In genomic region chr3:33742138-33742537, GRCm38 (mm10) we compare ENCODE assay signal across 25 mouse cellular contexts. TPM values are rescaled to one million over a fixed set of nuclear protein-coding genes. Genes with fewer than 3 reads are reported as not detected.
DNase-seq lines count a peak whose midpoint lies in the region; ATAC-seq lines count a peak whose summit lies in the region.
"Had no signal": no experiment of that assay in that cellular context is flagged by ENCODE, and none has a peak within 500 bp of the region (broad histone marks: within the 10 kb centered on the region; RNA-seq: fewer than 3 reads in every experiment).

No protein-coding gene starts in this region.

- H3K4me3 ChIP-seq in embryonic facial prominence, embryonic 14.5 days (ENCODE audit: low read depth, low read length): no peak overlapping the region
- H3K4me3 ChIP-seq: forebrain, embryonic 12.5 days; gastrocnemius, adult 2 months; heart, embryonic 12.5 days; hindbrain, embryonic 12.5 days; liver, embryonic 15.5 days had no signal

- WGBS in embryonic facial prominence, embryonic 14.5 days: 68% methylated on average over 4 of the region's 4 CpGs

- H3K27ac ChIP-seq in embryonic facial prominence, embryonic 14.5 days (replicated peaks; ENCODE audit: low read depth, low read length): no peak overlapping the region
- H3K27ac ChIP-seq: forebrain, embryonic 12.5 days; gastrocnemius, adult 2 months; hindbrain, embryonic 12.5 days; liver, embryonic 15.5 days had no signal

- H3K9me3 ChIP-seq in embryonic facial prominence, embryonic 14.5 days (ENCODE audit: control insufficient read depth, low read length): no peaks in the 10 kb centered on the region
- H3K9me3 ChIP-seq: forebrain, embryonic 12.5 days; heart, embryonic 12.5 days; hindbrain, embryonic 12.5 days; liver, embryonic 15.5 days had no signal

- no peak overlapping the region for H3K9ac ChIP-seq in embryonic facial prominence, embryonic 14.5 days (ENCODE audit: low read depth, low read length)
- H3K9ac ChIP-seq: forebrain, embryonic 12.5 days; heart, embryonic 12.5 days; hindbrain, embryonic 12.5 days; liver, embryonic 15.5 days had no signal

- peak; percentile 53 to 65 for DNase-seq in frontal cortex, adult 2 months (ENCODE audit: extremely low spot score in 1 of 2, low spot score in 1 of 2)
- DNase-seq in frontal cortex, postnatal 10 days (ENCODE audit: low spot score in 2 of 2): no peak
- DNase-seq in 3T3-L1 (ENCODE audit: low read depth, low spot score): peak; percentile 45
- DNase-seq in embryonic facial prominence, embryonic 14.5 days (ENCODE audit: low spot score): peak; percentile 16
- peak; percentile 20 to 57 for DNase-seq in left cerebral cortex, adult 9 months (ENCODE audit: low spot score in 2 of 2)
- no peak for DNase-seq in gastrocnemius, adult 18-20 months (ENCODE audit: low spot score)
- no peak for DNase-seq in urinary bladder, postnatal 14 days (ENCODE audit: low spot score)
- DNase-seq: adrenal gland, adult 8-10 months; B cell, adult 2 months; cerebellum, adult 11-12 months; cerebellum, postnatal 25 days; embryo, embryonic 11 days; gastrocnemius, adult 2 months; heart, adult 11 months; heart, postnatal 14 days; kidney, adult 2 months; kidney, postnatal 14 days; spleen, adult 18-20 months; thymus, postnatal 36 days had no signal

- H3K4me1 ChIP-seq in embryonic facial prominence, embryonic 14.5 days (ENCODE audit: control insufficient read depth, insufficient read depth, low read length): no peaks in the 10 kb centered on the region
- H3K4me1 ChIP-seq: forebrain, embryonic 12.5 days; hindbrain, embryonic 12.5 days; liver, embryonic 15.5 days had no signal

- no peaks in the 10 kb centered on the region for H3K36me3 ChIP-seq in embryonic facial prominence, embryonic 14.5 days (ENCODE audit: control insufficient read depth, insufficient read depth, low read length)
- H3K36me3 ChIP-seq: forebrain, embryonic 12.5 days; heart, embryonic 12.5 days; hindbrain, embryonic 12.5 days; liver, embryonic 15.5 days had no signal

- ATAC-seq in embryonic facial prominence, embryonic 14.5 days (ENCODE audit: low read depth): no peak
- ATAC-seq: lung, postnatal 0 days had no signal

- H3K4me2 ChIP-seq in embryonic facial prominence, embryonic 14.5 days (ENCODE audit: low read depth, low read length): no peak overlapping the region
- H3K4me2 ChIP-seq: forebrain, embryonic 12.5 days; heart, embryonic 12.5 days; hindbrain, embryonic 12.5 days; liver, embryonic 15.5 days; midbrain, embryonic 11.5 days had no signal

- H3K27me3 ChIP-seq in embryonic facial prominence, embryonic 14.5 days (replicated peaks; ENCODE audit: control insufficient read depth, insufficient read depth, low read length): no peaks in the 10 kb centered on the region
- H3K27me3 ChIP-seq: forebrain, embryonic 12.5 days; heart, embryonic 12.5 days; hindbrain, embryonic 12.5 days; liver, embryonic 15.5 days had no signal

RNA-seq across cellular contexts. Expression of gene Ttc14, which starts 57.5 kb away (rescaled TPM):
- 76.5 and 79.9 TPM in 2 replicates for polyA plus RNA-seq in frontal cortex, adult 2 months (2012; rRNA removed)
- polyA plus RNA-seq in embryonic facial prominence, embryonic 14.5 days (2014; fragmentation: Nextera tagmentation; extraction: Ambion mirVana): 58.8 and 67.8 TPM in 2 replicates
- total RNA-seq in gastrocnemius, adult 18-20 months (2021): 1 to 10 TPM; 8.2 to 9.4 TPM

Comparison
In these comparisons a context has a peak if more than half of its experiments do, and no peak if none do; other contexts are left out.
1. DNase-seq: peak in frontal cortex, adult 2 months (2 of 2), 3T3-L1 (single experiment), embryonic facial prominence, embryonic 14.5 days (single experiment) and left cerebral cortex, adult 9 months (2 of 2); none in frontal cortex, postnatal 10 days (0 of 2), gastrocnemius, adult 18-20 months (single experiment) and urinary bladder, postnatal 14 days (single experiment).